Mouse (Mus musculus) forebrain, postnatal 0 days (tissue): Measurements from ENCODE around the gene BC030867. TPM values are rescaled to one million over a fixed set of nuclear protein-coding genes. Genes with fewer than 3 reads are reported as not detected.

Source experiments
- ATAC-seq: fragments of 200-750 bp; cut with Nextera tagmentation; 2 replicates; pipeline ENCODE4 v1.8.0; 2017; ENCODE audit warnings: mild to moderate bottlenecking, moderate library complexity
- DNase-seq: peaks from one replicate; pipeline ENCODE4 v3.0.0-alpha.2; 2015
- H3K27ac ChIP-seq: fragments of 300-500 bp; sonication (generic); 2 replicates; pipeline ENCODE4 v1.5.1; 2014; ENCODE audit warnings: low read depth, mild to moderate bottlenecking, antibody characterized with exemption, low read length, moderate library complexity, mixed read lengths
- H3K27me3 ChIP-seq: fragments of 300-500 bp; sonication (generic); 2 replicates; pipeline ENCODE4 v1.6.1; 2014; ENCODE audit warnings: mild to moderate bottlenecking, low read length, mixed read lengths; ENCODE audit not compliant: insufficient read depth
- H3K36me3 ChIP-seq: fragments of 300-500 bp; sonication (generic); 2 replicates; pipeline ENCODE4 v1.6.1; 2014; ENCODE audit warnings: mild to moderate bottlenecking, moderate library complexity; ENCODE audit not compliant: insufficient read depth
- H3K4me1 ChIP-seq: fragments of 300-500 bp; sonication (generic); 2 replicates; pipeline ENCODE4 v1.6.1; 2014; ENCODE audit warnings: antibody characterized with exemption; ENCODE audit not compliant: insufficient read depth
- H3K4me2 ChIP-seq: fragments of 300-500 bp; sonication (generic); 2 replicates; pipeline ENCODE4 v1.6.1; 2014; ENCODE audit warnings: low read depth, mild to moderate bottlenecking, moderate library complexity
- H3K4me3 ChIP-seq: fragments of 300-500 bp; sonication (generic); 2 replicates; pipeline ENCODE4 v1.5.1; 2014; ENCODE audit warnings: low read depth, low read length, mixed read lengths
- H3K9ac ChIP-seq: fragments of 300-500 bp; sonication (generic); 2 replicates; pipeline ENCODE4 v1.6.1; 2014; ENCODE audit warnings: mild to moderate bottlenecking
- H3K9me3 ChIP-seq: fragments of 300-500 bp; sonication (generic); 2 replicates; pipeline ENCODE4 v1.6.1; 2016; ENCODE audit warnings: low read length
- CTCF ChIP-seq: sonication (generic); IDR thresholded peaks from 2 replicates; pipeline ENCODE4 v1.5.1; 2016; ENCODE audit warnings: antibody characterized with exemption, control low read depth, low read depth
- WGBS: fragments of 180-500 bp; shearing (Covaris S2); extraction: QIAGEN DNeasy Blood & Tissue Kit; methylation state at CpG from one replicate; pipeline ENCODE4 v1.1.7; 2014; 5-methylcytosine and 5-hydroxymethylcytosine counted together
- polyA plus RNA-seq: library from polyadenylated mRNA; unstranded; fragments of >200 nt; fragmentation: Nextera tagmentation; extraction: Ambion mirVana; gene quantifications from 2 replicates; pipeline ENCODE4 v1.2.1, GENCODE M21; 2015
- total RNA-seq: library from RNA; depleted of rRNA; stranded (reverse); fragments of >200 nt; gene quantifications from 2 replicates; pipeline ENCODE4 v1.2.3, GENCODE M21; 2014

Gene BC030867
- total and polyA plus RNA-seq, 2 experiments from 2014 or later, result 0.62 to 1.5 TPM

- no peak for TF ChIP-seq CTCF
- Histone ChIP-seq H3K4me1 (peaks cover 27% of the 10 kb centered on the region), H3K27me3 (no peaks in the 10 kb centered on the region), H3K9me3 (no peaks in the 10 kb centered on the region), H3K36me3 (peaks cover 17% of the 10 kb centered on the region), H3K4me2 (peak overlapping the region; percentile 74), H3K9ac (peak overlapping the region; percentile 86), H3K4me3 (peak overlapping the region; percentile 96), H3K27ac (peak overlapping the region; percentile 95)
- ATAC-seq, result peak; percentile 23
- WGBS, result 5% methylated on average over 12 of the region's 12 CpGs
- peak; percentile 72 for DNase-seq
Measured at GRCm38 (mm10) chr11:102227270-102228190, 21.2 kb upstream of the BC030867 start.

GRCm38 (mm10) chr11:102228191-102228545, 20.5 kb upstream of the BC030867 start:
- no peak for TF ChIP-seq CTCF
- peak overlapping the region; percentile 86 for H3K9ac ChIP-seq
- DNase-seq (peak; percentile 53), ATAC-seq (peak; percentile 1)
- peaks cover 12% of the 10 kb centered on the region for H3K36me3 ChIP-seq
- H3K9me3 ChIP-seq, result no peaks in the 10 kb centered on the region
- WGBS, result 6% methylated on average over 9 of the region's 9 CpGs
- H3K4me1 ChIP-seq, result peaks cover 27% of the 10 kb centered on the region
- no peaks in the 10 kb centered on the region for H3K27me3 ChIP-seq
- peak overlapping the region; percentile 74 for H3K4me2 ChIP-seq
- peak overlapping the region; percentile 96 for H3K4me3 ChIP-seq
- peak overlapping the region; percentile 95 for H3K27ac ChIP-seq

GRCm38 (mm10) chr11:102228646-102229268, 19.9 kb upstream of the BC030867 start:
- Histone ChIP-seq H3K27me3 (no peaks in the 10 kb centered on the region), H3K4me1 (peaks cover 27% of the 10 kb centered on the region), H3K9ac (peak overlapping the region; percentile 86), H3K27ac (peak overlapping the region; percentile 95), H3K9me3 (no peaks in the 10 kb centered on the region), H3K4me2 (peak overlapping the region; percentile 74), H3K4me3 (peak overlapping the region; percentile 96), H3K36me3 (peaks cover 6% of the 10 kb centered on the region)
- TF ChIP-seq CTCF, result no peak
- WGBS, result 16% methylated on average over 7 of the region's 7 CpGs
- no peak for ATAC-seq
- no peak for DNase-seq

- WGBS, result 2% methylated on average over 27 of the region's 47 CpGs
Measured at GRCm38 (mm10) chr11:102229331-102229953, 19.2 kb upstream of the BC030867 start.

GRCm38 (mm10) chr11:102230006-102230741, 18.5 kb upstream of the BC030867 start, which contains the start of gene Hdac5:
Gene Hdac5 (minus strand): TSS chr11:102230166.
- H3K9ac ChIP-seq, result peak within 1 kb of the TSS; percentile 86
- peak within 1 kb of the TSS; percentile 74 for H3K4me2 ChIP-seq
- H3K27ac ChIP-seq, result peak within 1 kb of the TSS; percentile 95
- no peaks in the 10 kb centered on the region for H3K36me3 ChIP-seq
- peak; percentile 98 for DNase-seq
- 3% methylated on average over 49 of the region's 49 CpGs for WGBS
- peaks cover 27% of the 10 kb centered on the region for H3K4me1 ChIP-seq
- H3K9me3 ChIP-seq, result no peaks in the 10 kb centered on the region
- no peaks in the 10 kb centered on the region for H3K27me3 ChIP-seq
- peak; percentile 16; the same call in 1 of the 2 replicates for TF ChIP-seq CTCF
- H3K4me3 ChIP-seq, result peak within 1 kb of the TSS; percentile 96
- peak; percentile 89 for ATAC-seq

More at GRCm38 (mm10) chr11:102229331-102229953, 19.2 kb upstream of the BC030867 start:
- peaks cover 27% of the 10 kb centered on the region for H3K4me1 ChIP-seq
- DNase-seq (peak; percentile 67), ATAC-seq (peak; percentile 44)
- H3K27me3 ChIP-seq, result no peaks in the 10 kb centered on the region
- peak; percentile 39; the same call in 1 of the 2 replicates for TF ChIP-seq CTCF
- H3K36me3 ChIP-seq, result no peaks in the 10 kb centered on the region
- peak overlapping the region; percentile 96 for H3K4me3 ChIP-seq
- H3K9me3 ChIP-seq, result no peaks in the 10 kb centered on the region
- H3K4me2 ChIP-seq, result peak overlapping the region; percentile 74
- H3K27ac ChIP-seq, result peak overlapping the region; percentile 95
- H3K9ac ChIP-seq, result peak overlapping the region; percentile 86

- ATAC-seq, result no peak
- no peak overlapping the region for H3K4me2 ChIP-seq
- no peaks in the 10 kb centered on the region for H3K27me3 ChIP-seq
- no peak for TF ChIP-seq CTCF
- H3K27ac ChIP-seq, result no peak overlapping the region
- H3K4me1 ChIP-seq, result no peaks in the 10 kb centered on the region
- no peaks in the 10 kb centered on the region for H3K36me3 ChIP-seq
- H3K9me3 ChIP-seq, result no peaks in the 10 kb centered on the region
- DNase-seq, result no peak
- H3K9ac ChIP-seq, result no peak overlapping the region
- H3K4me3 ChIP-seq, result no peak overlapping the region
- WGBS, result 79% methylated on average over 2 of the region's 2 CpGs
Measured at GRCm38 (mm10) chr11:102236022-102236421, 12.7 kb upstream of the BC030867 start.
